Mouse (Mus musculus) heart, embryonic 12.5 days (tissue): ENCODE measurements around the gene Trp53bp2. TPM values are rescaled to one million over a fixed set of nuclear protein-coding genes. Genes with fewer than 3 reads are reported as not detected.

Experiments
- ATAC-seq: fragments of 200-750 bp; cut with Nextera tagmentation; 2 replicates; pipeline ENCODE4 v1.8.0; 2017; ENCODE audit warnings: moderate TSS enrichment, moderate library complexity; ENCODE audit not compliant: insufficient number of reproducible peaks, low FRiP score
- H3K27ac ChIP-seq: fragments of 300-500 bp; sonication (generic); 2 replicates; pipeline ENCODE4 v1.5.1; 2016; ENCODE audit warnings: mild to moderate bottlenecking, moderate library complexity; ENCODE audit not compliant: poor library complexity, severe bottlenecking
- H3K27me3 ChIP-seq: fragments of 300-500 bp; sonication (generic); replicated peaks from 2 replicates; pipeline ENCODE4 v1.6.1; 2016; ENCODE audit warnings: mild to moderate bottlenecking, moderate library complexity
- H3K36me3 ChIP-seq: fragments of 300-500 bp; sonication (generic); 2 replicates; pipeline ENCODE4 v1.6.1; 2016; ENCODE audit warnings: mild to moderate bottlenecking, moderate library complexity
- H3K4me1 ChIP-seq: fragments of 300-500 bp; sonication (generic); replicated peaks from 2 replicates; pipeline ENCODE4 v1.6.1; 2016; ENCODE audit warnings: mild to moderate bottlenecking
- H3K4me2 ChIP-seq: fragments of 300-500 bp; sonication (generic); 2 replicates; pipeline ENCODE4 v1.6.1; 2016; ENCODE audit warnings: mild to moderate bottlenecking, moderate library complexity
- H3K4me3 ChIP-seq: fragments of 300-500 bp; sonication (generic); 2 replicates; pipeline ENCODE4 v1.5.1; 2016; ENCODE audit warnings: mild to moderate bottlenecking
- H3K9ac ChIP-seq: fragments of 300-500 bp; sonication (generic); 2 replicates; pipeline ENCODE4 v1.6.1; 2016; ENCODE audit warnings: mild to moderate bottlenecking, moderate library complexity
- H3K9me3 ChIP-seq: fragments of 300-500 bp; sonication (generic); replicated peaks from 2 replicates; pipeline ENCODE4 v1.6.1; 2016; ENCODE audit warnings: mild to moderate bottlenecking, moderate library complexity
- WGBS: fragments of 180-500 bp; shearing (Covaris S2); methylation state at CpG from one replicate; pipeline ENCODE4 v1.1.7; 2016; 5-methylcytosine and 5-hydroxymethylcytosine counted together
- polyA plus RNA-seq: library from polyadenylated mRNA; unstranded; fragments of >200 nt; fragmentation: Nextera tagmentation; extraction: Ambion mirVana; gene quantifications from 2 replicates; pipeline ENCODE4 v1.2.1, GENCODE M21; 2016

The Trp53bp2 gene
- polyA plus RNA-seq, 1 experiment from 2014 or later, result 18.9 TPM

DNA sequence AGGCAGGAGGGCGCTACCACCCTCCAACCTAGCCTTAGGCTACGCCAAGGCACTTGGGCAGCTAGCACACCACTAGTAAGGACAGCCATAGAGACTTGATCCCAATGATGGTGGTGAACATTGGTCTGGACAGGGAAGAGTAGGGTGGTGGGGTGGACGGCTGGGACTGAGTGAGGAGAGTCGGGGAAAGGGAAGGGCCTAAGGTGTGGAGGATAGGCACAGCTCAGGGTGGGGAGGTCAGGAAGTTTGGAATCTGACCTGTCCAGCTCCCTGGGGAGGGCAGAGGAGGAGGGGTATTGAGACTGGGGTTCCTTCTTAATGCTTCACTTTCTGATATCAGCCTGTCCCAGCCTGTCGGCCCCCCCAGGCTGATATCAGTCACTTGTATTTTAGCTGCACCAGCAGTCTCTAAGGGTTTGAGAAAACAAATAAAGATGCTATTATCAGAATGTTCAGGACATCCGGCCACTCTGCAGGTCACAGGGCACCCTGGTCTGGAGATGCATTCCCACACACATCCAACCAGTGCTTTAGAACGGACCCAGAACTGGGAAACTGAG, 93.6 kb downstream of the Trp53bp2 start:
- Histone ChIP-seq H3K4me2 (no peak overlapping the region), H3K27ac (peak overlapping the region; percentile 64; the same call in 1 of the 2 replicates), H3K4me3 (no peak overlapping the region), H3K9me3 (no peaks in the 10 kb centered on the region), H3K4me1 (peaks cover 86% of the 10 kb centered on the region), H3K27me3 (no peaks in the 10 kb centered on the region), H3K36me3 (peaks cover 24% of the 10 kb centered on the region), H3K9ac (peak overlapping the region; percentile 56; the same call in 1 of the 2 replicates)
- WGBS, result 65% methylated on average over 7 of the region's 7 CpGs
- no peak for ATAC-seq

DNA sequence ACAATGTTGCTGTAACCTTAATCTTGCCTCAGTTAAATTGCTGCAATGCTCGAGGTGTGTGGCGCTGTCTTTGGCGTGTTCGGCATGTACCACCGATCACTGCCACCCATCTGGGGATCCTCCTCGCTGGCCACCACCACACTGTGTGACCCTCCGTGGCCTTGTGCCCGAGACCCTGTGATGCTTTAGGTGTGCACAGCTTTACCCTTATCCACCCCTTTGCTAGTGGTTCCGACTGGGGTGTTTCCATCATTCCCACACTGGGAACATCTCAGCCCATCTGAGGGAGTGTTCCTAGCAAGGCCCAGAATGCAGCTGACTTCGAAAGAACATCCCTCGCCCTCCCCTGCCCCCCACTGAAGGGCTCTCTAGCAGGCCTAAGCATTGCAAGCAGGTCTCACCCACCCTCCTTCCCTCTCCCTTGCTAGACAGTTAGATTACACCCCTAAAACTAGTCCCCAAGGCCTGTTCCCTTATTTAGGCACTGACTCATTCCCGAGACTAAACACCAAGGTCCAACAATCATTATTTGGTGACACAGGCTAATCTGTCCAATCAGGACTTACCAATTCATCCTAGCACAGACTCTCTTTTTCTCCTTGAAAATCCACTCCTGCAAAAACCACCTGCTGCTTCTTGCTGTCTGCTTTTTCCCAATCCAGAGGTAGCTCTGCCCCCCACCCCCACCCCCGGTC, 94.4 kb downstream of the Trp53bp2 start:
- Histone ChIP-seq H3K27me3 (no peaks in the 10 kb centered on the region), H3K4me1 (peaks cover 81% of the 10 kb centered on the region), H3K27ac (peak overlapping the region; percentile 64), H3K36me3 (peaks cover 24% of the 10 kb centered on the region), H3K9me3 (no peaks in the 10 kb centered on the region), H3K9ac (peak overlapping the region; percentile 56), H3K4me3 (no peak overlapping the region), H3K4me2 (peak overlapping the region; percentile 53; the same call in 1 of the 2 replicates)
- WGBS, result 73% methylated on average over 13 of the region's 13 CpGs
- ATAC-seq, result no peak

- WGBS, result 0% methylated on average over 4 of the region's 4 CpGs
- H3K27ac ChIP-seq, result peak overlapping the region; percentile 64
- no peak overlapping the region for H3K4me3 ChIP-seq
- peak overlapping the region; percentile 56; the same call in 1 of the 2 replicates for H3K9ac ChIP-seq
- H3K36me3 ChIP-seq, result peaks cover 26% of the 10 kb centered on the region
- peak overlapping the region; percentile 53 for H3K4me2 ChIP-seq
- H3K27me3 ChIP-seq, result no peaks in the 10 kb centered on the region
- H3K4me1 ChIP-seq, result peaks cover 74% of the 10 kb centered on the region
- peak; percentile 57; the same call in 1 of the 2 replicates for ATAC-seq
- H3K9me3 ChIP-seq, result no peaks in the 10 kb centered on the region
These were observed 95.3 kb downstream of the Trp53bp2 start for GRCm38 (mm10) chr1:182504223-182504622.

GRCm38 (mm10) chr1:182505291-182505690, 96.3 kb downstream of the Trp53bp2 start:
- no peak overlapping the region for H3K27ac ChIP-seq
- H3K4me3 ChIP-seq, result no peak overlapping the region
- no peaks in the 10 kb centered on the region for H3K9me3 ChIP-seq
- H3K9ac ChIP-seq, result no peak overlapping the region
- no peak overlapping the region for H3K4me2 ChIP-seq
- H3K4me1 ChIP-seq, result peaks cover 69% of the 10 kb centered on the region
- no peaks in the 10 kb centered on the region for H3K27me3 ChIP-seq
- H3K36me3 ChIP-seq, result peaks cover 37% of the 10 kb centered on the region
- ATAC-seq, result no peak
- WGBS, result 88% methylated on average over 3 of the region's 3 CpGs

GRCm38 (mm10) chr1:182506229-182506986, 97.4 kb downstream of the Trp53bp2 start:
- peak; percentile 72; the same call in 1 of the 2 replicates for ATAC-seq
- Histone ChIP-seq H3K36me3 (peaks cover 39% of the 10 kb centered on the region), H3K4me2 (0 out of 2 replicates have a peak overlapping the region, but pooled peaks have one; percentile 18), H3K4me1 (peaks cover 66% of the 10 kb centered on the region), H3K9ac (peak overlapping the region; percentile 13; the same call in 1 of the 2 replicates), H3K4me3 (no peak overlapping the region), H3K27me3 (no peaks in the 10 kb centered on the region), H3K27ac (peak overlapping the region; percentile 79), H3K9me3 (no peaks in the 10 kb centered on the region)
- 24% methylated on average over 7 of the region's 7 CpGs for WGBS

DNA sequence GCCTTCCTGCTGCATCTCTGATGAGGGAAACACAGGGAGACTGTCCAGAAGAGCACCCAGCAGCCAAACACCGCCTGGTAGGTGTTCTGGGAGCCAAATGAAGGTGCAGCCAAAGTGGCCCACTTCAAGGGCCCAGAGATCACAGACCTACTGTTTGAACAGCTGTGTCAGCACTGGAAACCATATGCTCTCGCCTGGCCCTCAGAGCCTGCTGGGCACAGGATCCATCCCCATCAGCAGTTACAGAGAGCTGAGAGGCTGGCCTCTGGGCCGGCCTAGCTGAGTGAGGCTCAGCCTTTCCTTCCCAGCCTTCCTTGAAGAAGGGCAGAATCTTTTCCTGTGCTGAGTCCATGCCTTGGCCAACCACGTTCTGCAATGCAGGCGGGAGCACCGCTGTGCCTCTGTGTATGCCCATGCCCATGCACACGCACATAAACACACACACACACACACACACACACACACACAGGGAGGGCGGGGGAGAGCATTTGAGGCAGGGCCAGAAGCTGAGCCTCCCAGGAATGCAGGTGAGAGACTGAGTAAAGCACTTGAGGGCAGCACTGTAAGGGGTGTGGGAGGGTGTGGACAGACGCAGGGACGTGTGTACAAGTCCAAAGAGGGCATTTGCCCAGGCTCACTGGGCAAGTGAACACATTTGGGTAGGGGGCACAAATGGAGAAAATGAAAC, 100.3 kb downstream of the Trp53bp2 start:
- no peak overlapping the region for H3K4me3 ChIP-seq
- H3K4me1 ChIP-seq, result peaks cover 57% of the 10 kb centered on the region
- H3K9me3 ChIP-seq, result no peaks in the 10 kb centered on the region
- H3K9ac ChIP-seq, result no peak overlapping the region
- H3K27ac ChIP-seq, result no peak overlapping the region
- no peaks in the 10 kb centered on the region for H3K27me3 ChIP-seq
- WGBS, result 75% methylated on average over 10 of the region's 10 CpGs
- peaks cover 59% of the 10 kb centered on the region for H3K36me3 ChIP-seq
- no peak for ATAC-seq
- H3K4me2 ChIP-seq, result no peak overlapping the region

DNA sequence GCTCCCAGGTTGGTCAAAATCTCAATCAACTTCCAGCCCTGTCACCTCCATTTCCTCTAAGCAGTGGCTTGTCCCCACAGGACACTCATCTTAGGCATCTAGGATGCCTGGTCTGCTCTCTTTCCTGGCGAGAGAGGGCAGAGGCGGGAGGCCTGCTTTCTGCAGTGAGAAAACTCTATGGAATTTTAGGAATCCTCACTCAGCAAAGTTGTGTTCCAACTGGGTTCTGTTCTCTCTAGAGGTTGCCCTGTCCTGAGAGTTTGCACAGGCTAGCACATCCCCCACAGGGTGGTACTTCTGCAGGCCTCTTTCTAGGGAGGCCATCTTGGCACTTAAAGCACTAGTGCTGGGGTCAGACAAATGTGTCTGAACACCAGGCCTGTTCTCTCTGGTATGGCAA, 102.1 kb downstream of the Trp53bp2 start:
- Histone ChIP-seq H3K4me2 (no peak overlapping the region), H3K4me3 (no peak overlapping the region), H3K4me1 (peaks cover 51% of the 10 kb centered on the region), H3K9me3 (no peaks in the 10 kb centered on the region), H3K36me3 (peaks cover 60% of the 10 kb centered on the region), H3K9ac (no peak overlapping the region), H3K27ac (peak overlapping the region; percentile 10; the same call in 1 of the 2 replicates), H3K27me3 (no peaks in the 10 kb centered on the region)
- no peak for ATAC-seq
- 43% methylated on average over 2 of the region's 2 CpGs for WGBS

GRCm38 (mm10) chr1:182511778-182512177, 102.8 kb downstream of the Trp53bp2 start:
- Histone ChIP-seq H3K27ac (no peak overlapping the region), H3K36me3 (peaks cover 60% of the 10 kb centered on the region), H3K4me2 (no peak overlapping the region), H3K27me3 (no peaks in the 10 kb centered on the region), H3K9me3 (no peaks in the 10 kb centered on the region), H3K9ac (no peak overlapping the region), H3K4me3 (no peak overlapping the region), H3K4me1 (peaks cover 46% of the 10 kb centered on the region)
- WGBS, result 50% methylated on average over 8 of the region's 8 CpGs
- no peak for ATAC-seq

Other genes with a start within 250 kb of the Trp53bp2 start
- gene Vmn1r1, start 244.7 kb upstream of the Trp53bp2 start, polyA plus RNA-seq, result not detected in 2 replicates
- gene Degs1, start 126.4 kb upstream of the Trp53bp2 start, polyA plus RNA-seq, result 163 and 168 TPM in 2 replicates
- gene Fbxo28, start 67.5 kb upstream of the Trp53bp2 start, polyA plus RNA-seq, result 17.1 and 19.6 TPM in 2 replicates
- 119 and 123 TPM in 2 replicates for gene Capn2, start 108.4 kb downstream of the Trp53bp2 start, polyA plus RNA-seq
- gene Capn8, start 155.8 kb downstream of the Trp53bp2 start, polyA plus RNA-seq, result not detected in 2 replicates